Mouse (Mus musculus): ENCODE data around the gene BC035947.

DNA sequence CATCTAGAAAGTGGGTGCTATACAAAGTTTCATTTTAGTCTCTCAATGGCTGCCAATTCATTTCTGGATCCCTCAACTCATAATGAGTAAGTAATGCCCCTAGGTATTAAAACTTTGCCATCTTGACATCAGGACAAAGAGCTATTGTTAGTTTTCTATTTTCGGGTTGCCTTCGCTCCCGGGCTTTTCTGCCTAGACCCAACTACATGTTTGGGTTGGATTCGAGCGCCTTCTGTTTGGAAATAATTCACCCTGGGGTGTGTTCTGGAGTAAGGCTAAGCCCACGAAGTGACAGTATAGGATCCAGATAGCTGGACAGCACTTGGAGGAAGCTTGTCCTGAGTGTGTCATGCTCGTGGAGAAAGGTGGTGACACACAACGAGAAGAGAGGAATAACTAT is 798 bp upstream of the BC035947 start:
- TF ChIP-seq CTCF (IDR thresholded peaks at IDR 0.05; ENCODE audit: extremely low read depth, insufficient read length, insufficient replicate concordance, low read depth, low read length) (no peak), POLR2A (IDR thresholded peaks at IDR 0.05; ENCODE audit: low read depth, low read length) (no peak)
